Mouse (Mus musculus) ES-Bruce4 (cell line): ENCODE results near the gene Galp. TPM values are rescaled to one million over a fixed set of nuclear protein-coding genes. Genes with fewer than 3 reads are reported as not detected.

ENCODE experiments used
- H3K27ac ChIP-seq: 2 replicates; pipeline ENCODE4 v1.5.1; 2012; ENCODE audit warnings: low read length, inconsistent platforms; ENCODE audit not compliant: insufficient read depth
- H3K27me3 ChIP-seq: 2 replicates; pipeline ENCODE4 v1.6.1; 2012; ENCODE audit warnings: mild to moderate bottlenecking, low read length, inconsistent platforms; ENCODE audit not compliant: control insufficient read depth, poor library complexity, insufficient read depth, severe bottlenecking
- H3K36me3 ChIP-seq: 2 replicates; pipeline ENCODE4 v1.6.1; 2012; ENCODE audit warnings: inconsistent platforms, mild to moderate bottlenecking, low read length, moderate library complexity; ENCODE audit not compliant: control insufficient read depth, poor library complexity, insufficient read depth, severe bottlenecking
- H3K4me1 ChIP-seq: one replicate; pipeline ENCODE4 v1.8.1; 2011; ENCODE audit warnings: low read length; ENCODE audit not compliant: control insufficient read depth, insufficient read depth
- H3K4me3 ChIP-seq: 2 replicates; pipeline ENCODE4 v1.5.1; 2011; ENCODE audit warnings: low read depth, mild to moderate bottlenecking, low read length
- H3K9ac ChIP-seq: 2 replicates; pipeline ENCODE4 v1.6.1; 2012; ENCODE audit warnings: low read depth, mild to moderate bottlenecking, inconsistent platforms; ENCODE audit not compliant: poor library complexity, severe bottlenecking
- H3K9me3 ChIP-seq: replicated peaks from 2 replicates; pipeline ENCODE4 v1.6.1; 2012; ENCODE audit warnings: mild to moderate bottlenecking, low read length, inconsistent platforms; ENCODE audit not compliant: control insufficient read depth, poor library complexity, insufficient read depth, severe bottlenecking
- CTCF ChIP-seq: IDR thresholded peaks from one replicate; pipeline ENCODE4 v1.8.1; 2011; ENCODE audit warnings: low read depth, low read length
- EP300 ChIP-seq: IDR thresholded peaks from 2 replicates; pipeline ENCODE4 v1.6.1; 2011; ENCODE audit warnings: low read depth, low read length; ENCODE audit not compliant: insufficient read depth
- POLR2A ChIP-seq: IDR thresholded peaks from one replicate; pipeline ENCODE4 v1.8.1; 2011; ENCODE audit warnings: low read length; ENCODE audit not compliant: insufficient read depth
- polyA plus RNA-seq: library from polyadenylated mRNA; stranded (reverse); fragments of >200 nt; gene quantifications from 2 replicates; pipeline ENCODE4 v1.2.4, GENCODE M21; 2011; ENCODE audit warnings: low read depth; ENCODE audit not compliant: missing spikeins, insufficient read depth, insufficient read length

Gene Galp
- polyA plus RNA-seq, 1 experiment: not detected

DNA sequence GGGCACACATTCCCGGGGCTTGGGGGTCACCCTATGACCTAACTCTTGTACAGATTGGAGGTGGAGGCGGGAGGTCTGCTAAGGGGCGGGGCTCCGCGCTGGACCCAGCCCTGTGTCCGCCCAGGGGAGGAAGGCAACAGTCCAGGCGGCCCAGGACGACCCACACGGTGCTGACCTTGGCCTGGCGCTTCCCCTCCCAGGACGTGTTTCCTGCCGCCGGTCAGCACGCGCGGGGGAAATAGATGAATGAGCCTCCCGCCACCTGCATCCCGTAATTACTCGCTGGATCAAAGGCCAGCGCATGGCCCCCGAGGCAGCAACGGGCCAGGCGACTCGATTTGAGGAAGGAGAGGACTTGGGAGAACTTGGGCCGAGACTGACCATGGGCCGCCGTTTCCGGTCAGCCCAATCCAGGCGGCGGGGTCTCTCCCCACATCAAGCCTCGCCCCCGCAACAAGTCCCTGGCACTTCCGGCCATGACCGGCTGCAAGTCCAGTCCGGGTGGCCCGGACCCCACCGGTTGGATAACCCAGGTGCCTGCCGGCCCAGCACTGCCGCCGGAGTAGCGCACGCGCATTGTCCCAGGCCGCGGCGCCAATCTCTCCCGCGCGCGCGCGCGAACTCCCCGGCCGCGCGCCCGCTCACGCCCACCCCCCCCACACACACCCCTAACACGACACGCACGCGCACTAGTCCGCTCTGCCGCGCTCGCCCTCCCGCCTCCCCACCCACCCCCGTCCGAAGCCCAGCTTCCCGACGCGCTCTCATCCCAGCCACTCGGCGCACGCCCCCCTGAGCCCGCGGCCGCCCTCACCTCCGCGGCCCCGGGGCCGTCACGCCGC is 41.6 kb upstream of the Galp start:
- peak overlapping the region; percentile 98 for H3K4me3 ChIP-seq
- H3K4me1 ChIP-seq: peaks cover 1% of the 10 kb centered on the region
- no peaks in the 10 kb centered on the region for H3K27me3 ChIP-seq
- H3K36me3 ChIP-seq: no peaks in the 10 kb centered on the region
- no peak for TF ChIP-seq POLR2A
- no peak for TF ChIP-seq CTCF
- no peak for TF ChIP-seq EP300
- no peaks in the 10 kb centered on the region for H3K9me3 ChIP-seq
- peak overlapping the region; percentile 93 for H3K9ac ChIP-seq
- no peak overlapping the region for H3K27ac ChIP-seq

DNA sequence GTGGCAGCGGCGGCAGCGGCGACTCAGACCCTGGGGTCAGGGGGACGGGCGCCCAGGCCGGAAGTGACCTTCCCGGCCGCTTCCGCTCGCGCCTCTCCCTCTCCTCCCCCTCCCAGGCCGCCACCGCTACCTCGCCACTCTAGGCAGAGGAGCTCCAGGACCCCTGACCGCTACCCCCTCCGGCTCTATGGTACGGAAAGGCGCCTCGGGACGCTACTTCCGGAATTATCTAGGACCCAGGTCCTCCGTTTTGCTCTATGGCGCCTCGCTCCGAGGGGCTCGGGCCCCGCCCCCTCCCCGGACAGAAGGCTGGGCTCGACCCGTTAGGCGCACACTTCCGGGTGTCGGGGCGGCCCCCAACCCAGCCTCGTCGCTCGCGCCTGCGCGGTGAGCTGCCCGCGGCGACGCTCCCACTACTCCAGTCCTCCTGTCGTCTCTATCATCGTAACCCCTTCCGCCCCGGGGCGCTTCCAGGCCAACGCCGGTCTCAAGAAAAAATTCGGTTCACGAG is 40.9 kb upstream of the Galp start, which contains the start of gene Zfp787:
Zfp787 (minus strand) TSS at position 97 of the 511 bp plus-strand sequence.
- no peaks in the 10 kb centered on the region for H3K9me3 ChIP-seq
- no peaks in the 10 kb centered on the region for H3K27me3 ChIP-seq
- peak within 1 kb of the TSS; percentile 93 for H3K9ac ChIP-seq
- peak within 1 kb of the TSS; percentile 98 for H3K4me3 ChIP-seq
- no peak within 1 kb of the TSS for H3K27ac ChIP-seq
- H3K36me3 ChIP-seq: no peaks in the 10 kb centered on the region
- TF ChIP-seq EP300: no peak
- no peak for TF ChIP-seq POLR2A
- no peak for TF ChIP-seq CTCF
- H3K4me1 ChIP-seq: peaks cover 1% of the 10 kb centered on the region

DNA sequence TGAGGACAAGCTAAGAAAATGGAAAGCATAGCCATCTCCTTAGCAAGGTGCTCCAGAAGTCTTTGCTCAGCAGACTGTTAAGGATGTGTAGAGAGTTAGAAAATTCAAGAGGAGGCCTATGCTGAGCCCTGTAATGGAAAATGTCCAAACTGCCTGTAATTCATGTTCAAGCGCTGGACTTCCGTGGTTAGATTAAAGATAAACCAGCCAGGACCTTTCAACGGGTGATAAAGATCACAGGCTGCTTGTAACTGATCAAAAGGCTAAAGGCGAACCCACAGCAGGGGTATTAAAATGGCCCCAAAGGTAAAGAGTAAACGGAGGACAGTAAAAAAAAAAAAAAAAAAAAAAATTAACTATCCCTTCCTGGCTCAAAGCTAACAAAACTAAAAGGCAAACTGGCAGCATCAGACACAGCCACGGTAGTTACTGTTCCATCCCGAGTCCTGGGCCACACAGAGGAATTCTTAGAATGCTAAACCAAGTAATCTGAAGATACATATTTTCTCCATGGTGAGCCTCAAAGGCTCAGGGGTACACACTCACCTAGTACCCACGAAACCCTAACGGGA is 39.9 kb upstream of the Galp start:
- peaks cover 1% of the 10 kb centered on the region for H3K4me1 ChIP-seq
- H3K36me3 ChIP-seq: no peaks in the 10 kb centered on the region
- TF ChIP-seq EP300 (no peak), POLR2A (no peak), CTCF (no peak)
- peak overlapping the region; percentile 93 for H3K9ac ChIP-seq
- H3K9me3 ChIP-seq: no peaks in the 10 kb centered on the region
- no peak overlapping the region for H3K27ac ChIP-seq
- no peak overlapping the region; the same call in 1 of the 2 replicates for H3K4me3 ChIP-seq
- H3K27me3 ChIP-seq: no peaks in the 10 kb centered on the region

DNA sequence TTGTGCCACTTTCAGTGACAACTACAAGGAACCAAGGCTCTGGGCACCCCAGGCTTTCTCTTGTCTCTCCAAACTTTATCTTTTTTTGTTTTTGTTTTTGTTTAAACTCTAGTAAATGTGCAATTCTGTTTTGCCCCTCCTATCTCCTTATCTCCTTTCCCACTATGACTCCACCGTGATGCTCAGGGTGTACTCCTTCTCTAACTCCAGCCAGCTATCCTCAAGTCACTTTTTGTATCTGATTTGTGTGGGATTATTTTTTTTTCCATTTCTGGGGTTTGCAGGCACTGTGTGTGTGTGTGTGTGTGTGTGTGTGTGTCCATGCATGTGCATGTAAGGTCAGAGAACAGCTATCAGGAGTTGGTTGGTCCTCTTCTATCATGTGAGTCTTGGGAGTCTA is 39.4 kb upstream of the Galp start:
- Histone ChIP-seq H3K4me1 (peaks cover 1% of the 10 kb centered on the region), H3K4me3 (no peak overlapping the region), H3K36me3 (no peaks in the 10 kb centered on the region), H3K27ac (no peak overlapping the region), H3K9me3 (no peaks in the 10 kb centered on the region), H3K27me3 (no peaks in the 10 kb centered on the region), H3K9ac (no peak overlapping the region)
- no peak for TF ChIP-seq EP300
- TF ChIP-seq POLR2A: no peak
- no peak for TF ChIP-seq CTCF

DNA sequence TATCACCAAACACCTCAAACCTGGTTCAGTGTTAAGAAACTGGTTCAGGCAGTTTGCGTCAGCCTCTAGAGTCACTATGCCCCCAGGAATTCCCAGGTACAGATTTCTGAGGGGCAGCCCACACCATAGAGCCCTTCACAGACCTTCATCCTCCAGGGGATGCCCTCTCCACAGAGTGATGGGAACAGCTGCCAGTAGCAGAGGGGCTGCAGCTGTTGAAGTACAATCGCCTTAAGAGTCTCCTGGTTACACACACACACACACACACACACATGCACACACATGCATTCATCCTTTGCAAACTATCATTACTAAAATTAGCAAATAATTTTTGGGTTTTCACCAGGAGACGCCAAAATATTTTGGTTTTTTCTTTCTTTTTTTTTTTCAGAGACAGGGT is 37.3 kb upstream of the Galp start:
- H3K4me1 ChIP-seq: no peaks in the 10 kb centered on the region
- TF ChIP-seq POLR2A (no peak), CTCF (no peak), EP300 (no peak)
- H3K9ac ChIP-seq: no peak overlapping the region
- H3K4me3 ChIP-seq: no peak overlapping the region
- H3K27ac ChIP-seq: no peak overlapping the region
- H3K27me3 ChIP-seq: no peaks in the 10 kb centered on the region
- H3K36me3 ChIP-seq: no peaks in the 10 kb centered on the region
- no peaks in the 10 kb centered on the region for H3K9me3 ChIP-seq

DNA sequence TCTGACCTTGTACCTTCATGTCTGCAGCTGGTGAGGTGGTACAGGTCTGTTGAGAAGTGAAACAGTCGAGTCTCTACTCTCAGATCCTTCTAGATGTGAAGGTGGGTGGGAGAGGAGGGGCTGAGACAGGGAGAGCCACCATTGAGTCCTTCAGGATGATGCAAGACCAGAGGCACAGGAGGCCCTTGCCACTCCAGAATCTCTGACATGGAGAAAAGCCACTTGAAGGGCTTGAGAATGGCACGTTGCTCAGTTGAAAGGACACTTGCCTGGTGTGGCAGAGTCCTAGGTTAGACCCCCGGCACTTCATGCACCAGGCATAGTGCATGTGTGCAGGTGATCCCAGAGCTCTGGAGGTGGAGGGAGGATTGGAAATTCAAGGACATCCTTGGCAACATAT is 35.3 kb upstream of the Galp start:
- Histone ChIP-seq H3K9ac (no peak overlapping the region), H3K9me3 (no peaks in the 10 kb centered on the region), H3K27ac (no peak overlapping the region), H3K27me3 (no peaks in the 10 kb centered on the region), H3K4me1 (no peaks in the 10 kb centered on the region), H3K36me3 (no peaks in the 10 kb centered on the region), H3K4me3 (no peak overlapping the region)
- TF ChIP-seq POLR2A: no peak
- no peak for TF ChIP-seq EP300
- TF ChIP-seq CTCF: no peak
